Mouse (Mus musculus): ENCODE measurements at regions not wholly inside any gene's neighbourhood (a gene's known extent, or its start where the extent isn't known, plus 50 kb on each side); places are given as distances from the start of the nearest gene placed in this dataset.
A peak's percentile ranks its signal among the peaks of the same experiment; 100 is the strongest.

- DNase-seq (ENCODE audit: low spot score in 2 of 2) = no peak
Observed at GRCm38 (mm10) chr19:21913005-21913670, 135.0 kb downstream of the Cemip2 start.

- DNase-seq (ENCODE audit: low spot score in 2 of 2) = no peak
Observed at GRCm38 (mm10) chr19:21913748-21914611, 135.8 kb downstream of the Cemip2 start.

- DNase-seq (ENCODE audit: low spot score in 2 of 2) = no peak
Observed at GRCm38 (mm10) chr19:21914658-21915057, 136.5 kb downstream of the Cemip2 start.

- no peak for DNase-seq (ENCODE audit: low spot score in 2 of 2)
Observed at GRCm38 (mm10) chr19:21918113-21918512, 140.0 kb downstream of the Cemip2 start.

GRCm38 (mm10) chr19:21919074-21919473 lies 140.9 kb downstream of the Cemip2 start:
- DNase-seq (ENCODE audit: low spot score in 2 of 2) = no peak

GRCm38 (mm10) chr19:21940114-21940513 lies 162.0 kb downstream of the Cemip2 start:
- no peak for DNase-seq (ENCODE audit: low spot score in 2 of 2)

- DNase-seq (ENCODE audit: low spot score in 2 of 2) = no peak
Observed at GRCm38 (mm10) chr19:21941720-21942119, 163.6 kb downstream of the Cemip2 start.

- no peak for DNase-seq (ENCODE audit: low spot score in 2 of 2)
Observed at GRCm38 (mm10) chr19:21942286-21942685, 164.1 kb downstream of the Cemip2 start.

- DNase-seq (ENCODE audit: low spot score in 2 of 2) = no peak
Observed at GRCm38 (mm10) chr19:21943407-21943806, 165.3 kb downstream of the Cemip2 start.

GRCm38 (mm10) chr19:21946262-21946922 lies 168.2 kb downstream of the Cemip2 start:
- no peak for DNase-seq (ENCODE audit: low spot score in 2 of 2)

- no peak for DNase-seq (ENCODE audit: low spot score in 2 of 2)
Observed at GRCm38 (mm10) chr19:21948030-21948429, 169.9 kb downstream of the Cemip2 start.

- no peak for DNase-seq (ENCODE audit: low spot score in 2 of 2)
Observed at GRCm38 (mm10) chr19:21962635-21963034, 176.2 kb upstream of the Trpm3 start.

GRCm38 (mm10) chr19:21989857-21990256 lies 149.0 kb upstream of the Trpm3 start:
- DNase-seq (ENCODE audit: low spot score in 2 of 2) = no peak

- peak in 1 of 2 experiments; percentile 8 for DNase-seq (ENCODE audit: low spot score in 2 of 2)
Observed at GRCm38 (mm10) chr19:21990970-21991369, 147.9 kb upstream of the Trpm3 start.

GRCm38 (mm10) chr19:21991413-21991812 lies 147.4 kb upstream of the Trpm3 start:
- DNase-seq (ENCODE audit: low spot score in 2 of 2) = no peak

GRCm38 (mm10) chr19:21999621-22000020 lies 139.2 kb upstream of the Trpm3 start:
- peak in 1 of 2 experiments; percentile 71 for DNase-seq (ENCODE audit: low spot score in 2 of 2)

GRCm38 (mm10) chr19:22008053-22008935 lies 130.6 kb upstream of the Trpm3 start:
- DNase-seq (ENCODE audit: low spot score in 2 of 2) = no peak

- DNase-seq (ENCODE audit: low spot score in 2 of 2) = no peak
Observed at GRCm38 (mm10) chr19:22010239-22010638, 128.6 kb upstream of the Trpm3 start.

GRCm38 (mm10) chr19:22015854-22016610 lies 122.8 kb upstream of the Trpm3 start:
- DNase-seq (ENCODE audit: low spot score in 2 of 2) = no peak

GRCm38 (mm10) chr19:22017425-22017824 lies 121.4 kb upstream of the Trpm3 start:
- no peak for DNase-seq (ENCODE audit: low spot score in 2 of 2)

All from left cerebral cortex, adult 8-10 months (tissue).